Mouse (Mus musculus): ENCODE measurements around the gene Sgsm1.

The Sgsm1 gene

GRCm38 (mm10) chr5:113310377-113311003 is at the start of gene Sgsm1:
Gene Sgsm1 (minus strand): TSS chr5:113310786.
- in situ Hi-C loops (cut with MboI, MseI): no loop called here

- in situ Hi-C loops (cut with MboI, MseI): no loop called here
Measured at GRCm38 (mm10) chr5:113358833-113359232, 48.2 kb upstream of the Sgsm1 start.

GRCm38 (mm10) chr5:113357656-113358055 is 47.1 kb upstream of the Sgsm1 start:
- in situ Hi-C loops (cut with MboI, MseI): no loop called here

GRCm38 (mm10) chr5:113357186-113357585 is 46.6 kb upstream of the Sgsm1 start, which contains the start of gene Aym1:
Gene Aym1 (plus strand): TSS chr5:113357294.
- in situ Hi-C loops (cut with MboI, MseI): no loop called here

- in situ Hi-C loops (cut with MboI, MseI): no loop called here
Measured at GRCm38 (mm10) chr5:113354311-113354710, 43.7 kb upstream of the Sgsm1 start.

- in situ Hi-C loops (cut with MboI, MseI): no loop called here
Measured at GRCm38 (mm10) chr5:113352636-113353035, 42.0 kb upstream of the Sgsm1 start.

- in situ Hi-C loops (cut with MboI, MseI): no loop called here
Measured at GRCm38 (mm10) chr5:113351768-113352167, 41.2 kb upstream of the Sgsm1 start.

GRCm38 (mm10) chr5:113349810-113350209 is 39.2 kb upstream of the Sgsm1 start:
- in situ Hi-C loops (cut with MboI, MseI): loop anchor here (10.0 kb wide), 1 partner anchor 1505 kb away; the partner anchor contains the start of genes 4930519G04Rik and Gm9936

- in situ Hi-C loops (cut with MboI, MseI): loop anchor here (10.0 kb wide), 1 partner anchor 1506 kb away; the partner anchor contains the start of genes 4930519G04Rik and Gm9936
Measured at GRCm38 (mm10) chr5:113349226-113349625, 38.6 kb upstream of the Sgsm1 start.

- in situ Hi-C loops (cut with MboI, MseI): loop anchor here (10.0 kb wide), 1 partner anchor 1506 kb away; the partner anchor contains the start of genes 4930519G04Rik and Gm9936
Measured at GRCm38 (mm10) chr5:113348597-113348996, 38.0 kb upstream of the Sgsm1 start.

- in situ Hi-C loops (cut with MboI, MseI): loop anchor here (10.0 kb wide), 1 partner anchor 1507 kb away; the partner anchor contains the start of genes 4930519G04Rik and Gm9936
Measured at GRCm38 (mm10) chr5:113347593-113347992, 37.0 kb upstream of the Sgsm1 start.

GRCm38 (mm10) chr5:113346651-113347050 is 36.1 kb upstream of the Sgsm1 start:
- in situ Hi-C loops (cut with MboI, MseI): loop anchor here (10.0 kb wide), 1 partner anchor 1508 kb away; the partner anchor contains the start of genes 4930519G04Rik and Gm9936

- in situ Hi-C loops (cut with MboI, MseI): loop anchor here (10.0 kb wide), 1 partner anchor 1509 kb away; the partner anchor contains the start of genes 4930519G04Rik and Gm9936
Measured at GRCm38 (mm10) chr5:113345781-113346180, 35.2 kb upstream of the Sgsm1 start.

GRCm38 (mm10) chr5:113344635-113345386 is 34.2 kb upstream of the Sgsm1 start:
- in situ Hi-C loops (cut with MboI, MseI): loop anchor here (10.0 kb wide), 1 partner anchor 1510 kb away; the partner anchor contains the start of genes 4930519G04Rik and Gm9936

- in situ Hi-C loops (cut with MboI, MseI): no loop called here
Measured at GRCm38 (mm10) chr5:113336281-113336680, 25.7 kb upstream of the Sgsm1 start.

GRCm38 (mm10) chr5:113335732-113336131 is 25.1 kb upstream of the Sgsm1 start:
- in situ Hi-C loops (cut with MboI, MseI): no loop called here

- in situ Hi-C loops (cut with MboI, MseI): no loop called here
Measured at GRCm38 (mm10) chr5:113334621-113335530, 24.3 kb upstream of the Sgsm1 start.

- in situ Hi-C loops (cut with MboI, MseI): no loop called here
Measured at GRCm38 (mm10) chr5:113332899-113333298, 22.3 kb upstream of the Sgsm1 start.

GRCm38 (mm10) chr5:113332239-113332638 is 21.7 kb upstream of the Sgsm1 start:
- in situ Hi-C loops (cut with MboI, MseI): no loop called here

GRCm38 (mm10) chr5:113330202-113330601 is 19.6 kb upstream of the Sgsm1 start:
- in situ Hi-C loops (cut with MboI, MseI): no loop called here

GRCm38 (mm10) chr5:113329463-113329862 is 18.9 kb upstream of the Sgsm1 start:
- in situ Hi-C loops (cut with MboI, MseI): no loop called here

All from T-helper 2 cell (primary cell).